Mouse (Mus musculus) mouse embryonic stem cell (cell line): ENCODE measurements around the gene Prkcb.

Experiments
- in situ Hi-C, 2 experiments: fragments of 300-500 bp; cut with MboI; formaldehyde crosslinking; loops; 1 replicate in 1 of 2; 3 replicates in 1 of 2; pipeline ENCODE4 v1.14.3; 2019 to 2020; ENCODE audit warnings: low sequenced_read_pairs in 2 of 2, low pct_unique_long_range_greater_than_20kb in 1 of 2, mixed read lengths in 1 of 2; ENCODE audit not compliant: unreplicated experiment in 1 of 2

The Prkcb gene

GRCm38 (mm10) chr7:122280334-122280733 lies 8.2 kb upstream of the Prkcb start:
- in situ Hi-C loops = no loop called here

- in situ Hi-C loops = no loop called here
Observed at GRCm38 (mm10) chr7:122282584-122282983, 6.0 kb upstream of the Prkcb start.

DNA sequence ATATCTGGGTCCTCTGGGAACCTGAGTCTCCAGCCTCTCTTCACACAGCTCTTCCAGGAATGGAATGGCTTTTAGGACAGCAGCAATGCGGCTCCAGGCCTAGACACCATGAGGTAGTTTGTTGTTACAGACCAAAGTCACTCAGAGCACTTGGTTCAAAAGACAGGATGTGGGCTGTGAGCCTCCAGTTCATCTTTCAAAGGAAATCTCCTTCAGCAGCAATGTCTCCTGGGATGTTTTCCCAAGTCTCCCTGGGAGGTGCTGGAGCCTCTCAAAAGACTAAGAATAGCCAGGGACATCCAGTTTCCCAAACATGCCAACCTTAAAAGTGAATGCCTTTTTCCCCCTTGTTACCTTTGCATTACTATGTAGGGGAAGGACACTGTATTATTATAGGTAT lies 1.3 kb upstream of the Prkcb start:
- in situ Hi-C loops = no loop called here

DNA sequence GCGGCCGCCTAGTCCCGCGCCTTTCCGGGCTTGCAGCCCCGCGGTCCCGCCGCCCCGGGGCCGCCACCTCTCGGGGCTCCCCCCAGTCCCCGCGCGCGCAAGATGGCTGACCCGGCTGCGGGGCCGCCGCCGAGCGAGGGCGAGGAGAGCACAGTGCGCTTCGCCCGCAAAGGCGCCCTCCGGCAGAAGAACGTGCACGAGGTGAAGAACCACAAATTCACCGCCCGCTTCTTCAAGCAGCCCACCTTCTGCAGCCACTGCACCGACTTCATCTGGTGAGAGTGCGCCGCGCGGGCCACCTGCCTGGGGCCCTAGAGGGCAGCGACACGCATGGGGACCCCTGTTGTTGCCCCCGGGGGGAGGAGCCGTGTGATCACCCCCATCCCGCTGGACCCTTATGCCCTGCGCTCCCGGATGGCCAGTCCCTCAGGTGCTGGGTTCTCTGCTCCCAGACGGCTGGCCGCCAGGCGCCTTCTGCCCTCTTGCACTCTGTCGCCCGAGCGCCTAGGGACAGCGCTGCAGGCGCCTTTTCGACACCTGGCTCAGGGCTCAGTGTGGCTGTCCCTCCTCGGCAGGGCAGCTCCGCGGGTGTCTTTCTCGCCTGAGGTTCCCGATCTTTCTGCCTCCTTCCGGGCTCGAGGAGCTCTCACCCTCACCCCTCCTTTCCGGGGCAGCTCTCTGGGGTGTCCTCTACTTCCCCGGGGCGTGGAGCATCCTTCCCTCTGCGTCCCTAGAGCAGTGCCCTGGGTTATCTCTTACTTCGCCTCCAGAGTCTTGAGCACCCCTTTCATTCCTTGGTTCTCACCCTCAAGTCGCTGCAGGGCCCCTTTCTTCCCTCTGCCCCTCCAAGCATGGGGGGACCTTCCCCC lies 926 bp downstream of the Prkcb start:
- in situ Hi-C loops = no loop called here

DNA sequence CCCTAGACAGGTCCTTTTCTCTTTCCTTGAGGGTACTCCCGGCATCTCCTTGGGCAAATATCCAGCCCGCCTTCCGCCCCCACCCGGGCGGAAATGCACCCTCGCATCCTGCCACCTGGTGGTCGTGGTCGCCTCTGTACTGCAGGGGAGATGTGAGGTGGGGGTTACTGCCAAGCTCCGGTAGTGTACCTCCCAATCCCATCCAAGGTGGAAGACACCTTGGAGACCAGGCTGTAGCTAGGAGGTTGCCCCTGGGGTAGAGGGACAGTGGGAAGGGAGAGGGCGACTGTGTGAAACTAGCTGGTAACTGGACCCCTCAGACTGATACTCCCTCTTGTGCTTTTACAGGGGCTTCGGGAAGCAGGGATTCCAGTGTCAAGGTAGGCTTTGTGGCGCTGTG lies 1.6 kb downstream of the Prkcb start:
- in situ Hi-C loops = no loop called here

DNA sequence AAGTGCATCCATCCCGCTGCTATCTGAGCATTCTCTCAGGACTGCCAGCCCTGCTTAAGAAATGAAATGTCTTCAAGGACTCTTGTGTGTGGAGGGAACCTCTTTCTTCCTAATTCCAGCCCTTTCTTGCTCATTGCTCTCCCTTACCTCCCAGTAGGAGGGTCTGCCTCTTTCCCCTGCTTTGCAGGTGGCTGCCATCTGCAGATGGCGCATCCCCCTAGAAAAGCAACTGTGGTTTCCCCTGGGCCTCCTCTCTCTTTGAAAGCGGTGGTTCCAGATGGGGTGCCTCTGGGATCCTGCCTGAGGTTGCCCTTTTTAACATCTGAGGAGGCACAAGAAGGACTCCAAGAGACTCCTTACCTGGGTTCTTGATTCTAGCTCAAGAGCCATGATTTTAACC lies 2.2 kb downstream of the Prkcb start:
- in situ Hi-C loops = no loop called here

GRCm38 (mm10) chr7:122292151-122292550 lies 3.6 kb downstream of the Prkcb start:
- in situ Hi-C loops = no loop called here

- in situ Hi-C loops = no loop called here
Observed at GRCm38 (mm10) chr7:122294111-122294510, 5.6 kb downstream of the Prkcb start.

GRCm38 (mm10) chr7:122295363-122295762 lies 6.8 kb downstream of the Prkcb start:
- in situ Hi-C loops = no loop called here

DNA sequence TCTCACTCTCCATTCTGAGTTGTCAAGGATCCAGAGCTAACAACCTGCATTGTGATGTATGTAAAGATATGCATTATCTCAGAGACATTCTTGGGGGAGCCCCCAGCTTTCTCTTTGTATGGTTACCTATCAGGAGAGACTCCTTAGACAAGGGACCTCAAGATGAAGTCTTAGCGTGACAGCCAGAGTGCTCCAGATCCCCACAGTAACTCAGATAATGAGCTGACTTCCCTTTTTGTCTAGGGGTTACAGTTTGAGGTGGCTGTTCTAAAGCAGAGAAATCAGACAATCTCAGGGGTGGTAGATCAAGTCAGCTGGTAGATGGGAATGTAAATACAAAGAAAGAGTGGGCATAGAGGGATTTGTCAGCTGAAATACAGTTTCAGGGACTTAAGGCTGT lies 7.8 kb downstream of the Prkcb start:
- in situ Hi-C loops = no loop called here

DNA sequence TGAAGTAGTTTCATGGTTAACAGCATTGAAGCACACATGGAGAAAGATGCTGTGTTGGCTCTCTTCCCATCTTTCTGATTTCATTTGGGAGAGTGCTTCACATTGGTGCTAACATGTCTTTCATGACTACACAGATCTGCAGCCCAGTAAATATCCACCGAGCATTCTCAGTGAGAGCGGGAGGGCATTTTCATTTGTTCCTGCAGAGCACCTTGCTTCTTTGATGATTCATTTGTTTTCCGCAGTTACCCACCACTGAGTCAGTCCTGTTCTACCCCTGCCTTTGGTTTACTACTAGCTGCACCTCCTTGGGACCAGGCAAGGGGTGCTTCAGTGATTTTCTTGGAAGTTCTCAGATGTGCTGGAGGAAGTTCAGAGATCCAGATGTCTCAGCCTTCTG lies 8.3 kb downstream of the Prkcb start:
- in situ Hi-C loops = no loop called here

GRCm38 (mm10) chr7:122297627-122298026 lies 9.1 kb downstream of the Prkcb start:
- in situ Hi-C loops = no loop called here

DNA sequence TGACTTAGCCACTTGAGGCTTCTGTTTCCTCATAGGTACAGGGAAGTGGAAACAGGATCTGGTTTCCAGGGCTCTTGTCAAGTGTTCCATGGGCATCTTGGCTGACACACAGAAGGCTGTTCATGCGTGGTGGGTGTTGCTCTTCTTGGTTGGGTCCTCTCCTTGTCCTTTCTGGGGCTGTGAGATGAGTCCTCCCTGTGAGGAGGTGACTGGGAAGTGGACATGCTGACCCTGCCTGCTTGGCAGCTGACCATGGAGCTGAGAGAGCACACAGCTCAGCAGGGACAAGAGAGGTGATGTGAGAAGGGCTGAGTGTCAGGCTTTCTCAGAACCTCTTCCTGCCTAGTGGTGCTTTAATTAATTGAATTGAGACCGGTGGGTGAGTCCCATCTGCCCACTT lies 10.2 kb downstream of the Prkcb start:
- in situ Hi-C loops = no loop called here

DNA sequence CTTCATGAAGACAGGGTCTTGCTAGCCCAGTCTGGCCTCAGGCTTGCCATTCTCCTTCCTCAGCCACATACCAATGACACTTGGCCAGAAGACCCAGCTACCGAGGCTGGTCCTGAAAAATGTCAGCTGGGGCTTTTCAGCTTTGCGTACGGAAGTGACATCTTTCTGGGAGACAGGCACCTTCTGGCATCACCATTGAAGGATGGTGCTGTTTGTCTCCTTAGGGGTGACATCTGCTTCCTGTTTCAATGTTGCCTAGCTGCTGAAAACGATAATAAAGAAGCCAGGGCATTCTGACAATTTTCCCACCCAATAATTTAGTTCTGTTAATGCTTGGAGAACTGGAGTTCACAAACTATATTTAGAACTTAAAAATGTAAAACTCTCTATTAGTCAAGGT lies 12.0 kb downstream of the Prkcb start:
- in situ Hi-C loops = no loop called here

DNA sequence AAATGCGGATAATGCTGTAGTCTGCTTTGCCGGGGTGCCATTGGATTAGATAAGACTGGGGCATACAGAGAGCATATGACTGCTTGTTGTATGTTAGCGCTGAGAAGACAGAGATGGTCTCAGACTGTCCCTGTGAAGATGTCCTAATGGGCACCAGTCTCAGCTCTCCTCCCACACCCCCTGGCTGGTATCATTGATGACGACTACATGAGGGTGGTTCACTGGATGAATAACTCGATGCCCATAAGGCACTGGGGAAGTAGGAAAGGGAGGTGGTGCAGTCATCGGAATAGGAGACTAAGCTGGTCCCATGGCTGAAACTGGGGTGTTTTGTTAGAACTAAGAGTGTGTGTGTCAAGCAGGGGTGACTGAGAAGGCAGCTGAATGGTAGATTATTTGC lies 14.0 kb downstream of the Prkcb start:
- in situ Hi-C loops = no loop called here

- in situ Hi-C loops = no loop called here
Observed at GRCm38 (mm10) chr7:122303988-122304387, 15.4 kb downstream of the Prkcb start.

- in situ Hi-C loops = no loop called here
Observed at GRCm38 (mm10) chr7:122304521-122304920, 16.0 kb downstream of the Prkcb start.

DNA sequence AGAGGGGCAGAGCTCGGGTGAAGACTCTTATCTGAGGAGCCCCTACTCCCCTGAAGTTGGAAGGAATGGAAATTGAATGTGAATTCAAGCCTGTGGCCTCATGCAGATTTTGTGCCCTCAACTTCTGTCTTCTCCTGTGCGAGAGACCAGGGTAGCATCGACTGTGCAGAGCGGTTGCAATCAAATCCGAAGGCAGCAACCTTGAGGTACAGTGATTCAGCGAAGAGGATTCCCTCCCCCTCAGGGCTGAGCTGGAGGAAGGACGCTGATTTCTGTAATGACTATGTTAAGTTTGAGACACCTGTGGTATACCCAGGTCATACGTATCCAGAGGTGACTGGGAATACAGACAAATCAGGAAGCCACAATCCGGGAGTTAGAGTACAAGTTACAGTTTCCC lies 18.7 kb downstream of the Prkcb start:
- in situ Hi-C loops = no loop called here

GRCm38 (mm10) chr7:122308661-122309060 lies 20.1 kb downstream of the Prkcb start:
- in situ Hi-C loops = no loop called here

DNA sequence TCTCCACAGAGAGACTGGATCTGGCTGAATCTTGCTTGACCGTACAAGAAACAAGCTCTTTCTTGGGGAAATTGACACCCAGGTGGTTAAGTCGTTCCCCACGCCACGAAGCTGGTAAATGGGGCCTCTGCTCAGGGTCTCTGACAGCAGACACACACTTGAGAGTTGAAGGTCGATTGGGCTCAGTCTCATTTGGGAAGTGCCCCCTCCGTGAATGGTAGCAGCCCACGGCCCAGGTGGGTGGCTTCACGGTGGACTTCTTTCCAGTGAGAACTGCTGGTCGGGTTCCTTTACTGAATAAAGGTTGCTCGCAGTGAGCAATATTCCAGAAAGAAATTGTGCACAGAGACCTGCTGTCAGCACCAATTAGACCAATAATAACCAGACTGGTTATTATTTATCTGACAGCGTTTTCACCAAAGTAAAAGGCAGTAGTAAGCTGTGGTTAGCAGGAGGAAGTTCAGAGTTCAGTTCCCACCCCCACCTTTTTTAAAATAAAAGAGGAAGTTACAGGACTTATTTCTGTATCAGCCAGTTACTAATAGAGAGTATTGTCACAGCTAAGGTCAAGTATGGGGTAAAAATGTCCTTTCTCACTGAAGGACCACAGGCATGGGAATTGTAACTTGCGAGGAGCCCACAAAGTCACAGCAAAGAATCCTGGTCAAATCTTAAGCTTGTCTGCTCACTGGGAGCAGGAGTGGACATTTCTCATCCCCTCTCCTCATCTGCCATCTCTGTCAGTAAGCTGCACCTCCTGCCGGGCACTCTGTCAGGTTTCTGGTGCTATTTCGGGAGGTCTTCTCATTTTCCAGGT lies 21.6 kb downstream of the Prkcb start:
- in situ Hi-C loops = no loop called here
